Mouse (Mus musculus) gonadal fat pad, adult 2 months (tissue): ENCODE data around the gene Wdr60. TPM values are rescaled to one million over a fixed set of nuclear protein-coding genes. Genes with fewer than 3 reads are reported as not detected.

Source experiments
- DNase-seq: peaks from one replicate; pipeline ENCODE4 v3.0.0-alpha.2; 2012; ENCODE audit warnings: low read depth
- polyA plus RNA-seq: library from polyadenylated mRNA; depleted of rRNA; stranded (reverse); fragments of >200 nt; gene quantifications from 2 replicates; pipeline ENCODE4 v1.2.3, GENCODE M21; 2012; rRNA removed

Wdr60 gene
- polyA plus RNA-seq, 1 experiment: 7.5 TPM

DNA sequence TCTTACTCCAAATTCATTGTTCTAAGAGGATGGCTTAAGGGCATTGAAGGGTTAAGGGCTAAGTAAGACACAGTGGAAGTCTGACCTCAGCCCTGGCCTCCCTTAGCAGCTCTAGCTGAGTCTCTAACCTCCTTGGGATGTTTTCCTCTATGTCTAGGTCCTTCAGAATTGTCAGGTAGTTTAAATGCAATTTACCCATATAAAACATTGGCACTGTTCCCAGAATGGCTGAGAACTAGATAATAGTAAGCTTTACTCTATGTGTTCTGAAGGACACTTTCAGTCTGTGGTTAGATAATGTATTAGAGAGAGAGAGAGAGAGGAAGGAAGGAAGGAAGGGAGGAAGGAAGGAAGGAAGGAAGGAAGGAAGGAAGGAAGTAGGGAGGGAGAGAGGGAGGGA lies 80.4 kb downstream of the Wdr60 start:
- no peak for DNase-seq

DNA sequence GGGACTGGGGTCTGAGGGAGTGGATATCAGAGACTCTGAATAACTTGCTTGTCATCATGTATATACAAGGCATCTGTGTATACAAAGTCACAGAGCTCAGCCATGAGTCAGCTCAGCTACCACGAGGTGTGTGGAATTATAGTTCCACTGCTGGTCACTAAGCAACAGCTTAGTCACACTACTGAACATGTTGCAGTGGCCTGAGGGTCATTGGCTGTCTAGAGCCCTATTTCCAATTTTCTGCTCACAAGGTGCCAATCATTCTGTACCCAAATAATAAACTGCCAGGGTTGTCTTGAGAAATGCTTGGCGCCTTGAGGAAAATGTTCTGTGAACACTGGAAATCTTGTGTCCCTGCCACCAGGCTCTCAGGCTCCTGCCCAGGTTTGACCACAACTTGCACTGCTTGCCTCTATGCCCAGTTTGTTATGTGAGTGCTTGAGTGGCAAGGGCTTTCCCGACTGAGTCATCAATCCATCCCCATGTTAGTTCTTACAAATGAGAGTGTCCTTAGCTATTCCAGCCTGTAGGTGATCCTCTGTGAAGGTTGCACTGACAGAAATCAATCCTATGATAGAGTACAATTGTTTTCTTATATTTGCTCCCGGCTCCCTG lies 81.3 kb downstream of the Wdr60 start:
- peak; percentile 51 for DNase-seq

DNA sequence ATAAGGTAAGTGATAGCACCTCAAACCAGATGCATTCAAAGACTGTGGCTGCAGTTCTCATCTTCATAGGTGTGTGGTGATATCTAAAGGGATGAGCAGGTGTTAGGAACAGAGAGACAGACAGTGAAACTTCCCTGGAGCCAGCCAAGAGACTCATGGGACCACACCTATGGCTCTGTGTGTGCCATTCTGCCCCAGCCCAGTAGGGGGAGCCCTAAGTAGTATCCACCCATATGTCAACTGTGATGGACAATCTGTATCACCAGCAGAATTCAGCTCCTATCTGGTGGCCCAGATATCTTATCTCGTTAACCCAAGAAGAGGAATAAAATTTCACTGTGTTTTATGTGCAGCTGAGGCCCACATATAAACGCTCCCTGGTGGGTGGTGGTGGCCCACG lies 85.9 kb downstream of the Wdr60 start:
- DNase-seq: no peak

DNA sequence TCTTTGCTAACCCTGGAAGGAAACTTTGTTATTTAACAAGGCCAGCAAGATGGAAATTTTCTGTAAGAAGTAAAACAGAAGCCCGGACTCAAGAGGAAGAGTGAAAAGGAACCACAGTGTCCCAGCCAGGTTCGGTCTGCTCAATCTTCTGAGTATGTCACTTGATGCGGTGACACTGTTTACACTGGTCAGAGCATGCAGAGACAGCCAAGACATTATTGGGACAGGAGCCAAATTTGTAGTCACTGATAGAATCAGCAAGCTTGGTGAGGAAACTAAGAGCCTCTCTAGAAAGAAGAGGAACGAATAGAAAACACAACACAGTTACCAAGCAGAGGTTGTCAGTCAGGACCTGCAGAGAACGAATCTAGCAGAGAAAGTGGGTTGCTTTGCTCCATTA lies 93.2 kb downstream of the Wdr60 start:
- no peak for DNase-seq

DNA sequence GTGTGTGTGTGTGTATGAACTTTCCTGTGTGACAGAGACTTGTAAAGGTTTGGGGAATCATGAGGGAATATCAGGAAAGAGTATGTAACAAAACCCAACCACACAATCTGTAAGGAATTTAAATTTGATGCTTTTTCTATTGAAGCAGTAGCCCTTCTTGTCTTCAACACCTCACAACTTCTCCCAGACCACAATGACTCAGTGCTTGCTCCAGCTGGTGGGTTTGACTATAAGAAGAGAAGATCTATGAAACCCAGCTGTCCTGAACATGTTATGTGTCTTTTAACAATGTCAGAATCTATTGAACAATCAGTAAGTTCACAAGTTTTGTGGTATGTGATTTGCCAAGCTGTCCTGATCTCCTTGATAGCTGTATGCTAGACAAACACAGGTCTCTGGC lies 97.5 kb downstream of the Wdr60 start:
- DNase-seq: no peak

DNA sequence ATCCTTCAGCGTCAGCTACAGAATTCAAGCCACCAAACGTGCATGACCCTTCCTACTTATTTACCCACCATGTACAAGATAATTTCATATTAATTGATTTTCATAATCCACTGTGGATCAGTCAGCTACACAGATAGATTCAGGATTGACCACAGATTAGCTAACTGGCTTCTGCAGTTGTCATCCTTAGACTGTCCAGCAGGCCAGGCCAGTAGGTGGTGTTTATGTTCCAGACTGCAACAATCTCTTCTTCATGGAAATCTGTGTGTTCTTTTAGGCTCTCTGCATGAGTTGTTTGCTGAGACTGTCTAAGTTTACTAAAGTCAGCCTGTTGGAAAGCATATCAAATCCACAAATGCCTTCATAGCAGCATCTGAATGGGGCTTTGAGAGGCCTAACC lies 103.1 kb downstream of the Wdr60 start:
- no peak for DNase-seq

DNA sequence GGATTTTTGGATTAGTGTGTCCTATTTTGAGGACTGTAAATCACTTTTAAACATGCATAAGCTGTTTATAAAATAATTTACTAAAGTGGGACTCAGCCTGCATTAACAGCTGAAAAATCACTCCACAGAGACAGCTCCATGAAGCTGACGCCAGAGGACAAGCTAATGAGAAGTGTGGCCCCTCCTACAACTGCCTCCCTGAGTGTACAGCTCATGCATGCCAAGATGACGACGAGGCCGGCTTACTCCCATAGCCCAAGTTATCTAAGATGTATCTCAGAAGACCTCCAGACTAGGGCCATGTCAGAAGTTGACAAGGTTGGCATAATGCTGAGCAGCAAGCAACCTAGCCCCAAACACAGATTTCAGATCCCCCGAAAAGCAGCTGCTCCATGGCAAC lies 103.6 kb downstream of the Wdr60 start:
- no peak for DNase-seq

DNA sequence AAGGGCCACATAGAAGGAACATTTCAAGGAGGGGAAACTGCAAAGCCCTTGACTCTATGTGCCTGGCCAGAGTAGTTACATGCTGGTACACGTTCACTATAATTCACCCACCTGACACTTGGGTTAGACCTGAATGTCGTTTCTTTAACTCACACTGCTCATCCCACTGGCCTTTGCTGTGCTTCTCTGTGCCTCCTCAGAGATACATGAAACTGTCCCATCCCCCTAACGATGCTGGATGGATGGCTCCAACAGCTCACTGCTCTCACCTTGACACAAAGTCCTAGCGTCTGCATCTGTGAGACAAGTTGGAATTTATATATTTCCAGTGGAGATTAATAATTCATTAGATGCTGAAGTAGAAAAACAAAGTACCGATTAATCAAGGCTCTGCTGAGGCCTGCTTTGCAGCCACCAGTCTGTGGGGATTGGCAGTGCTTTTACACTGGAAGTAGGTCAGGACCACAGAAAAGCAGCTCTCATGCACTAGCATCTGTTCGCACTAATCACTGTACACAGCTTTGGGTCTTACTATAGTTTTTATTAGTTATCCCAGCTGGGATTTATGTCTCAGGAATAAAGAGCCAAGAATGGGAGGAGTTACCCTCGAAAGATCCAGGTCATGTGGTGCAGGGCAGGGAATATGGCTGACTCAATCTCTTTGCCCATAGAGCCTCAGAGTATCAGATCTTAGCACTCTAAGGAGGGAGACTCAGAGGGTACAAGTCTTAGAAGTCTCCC lies 105.9 kb downstream of the Wdr60 start:
- no peak for DNase-seq

Other genes with a start within 250 kb of the Wdr60 start
- 17.3 and 19.0 TPM in 2 replicates for gene Zfp386, start 215.3 kb downstream of the Wdr60 start, polyA plus RNA-seq
- 0.96 and 1.0 TPM in 2 replicates for gene Vipr2, start 185.3 kb downstream of the Wdr60 start, polyA plus RNA-seq
- not detected in 2 replicates for gene Gm11027, start 12.4 kb upstream of the Wdr60 start, polyA plus RNA-seq
- 17.3 and 24.2 TPM in 2 replicates for gene Esyt2, start 18.2 kb upstream of the Wdr60 start, polyA plus RNA-seq
- gene Ncapg2, start 142.4 kb upstream of the Wdr60 start, polyA plus RNA-seq: 1.7 and 1.9 TPM in 2 replicates
- 1.7 and 2.3 TPM in 2 replicates for gene Ptprn2, start 222.7 kb upstream of the Wdr60 start, polyA plus RNA-seq